Mouse (Mus musculus) urinary bladder, postnatal 25 days (tissue): ENCODE results near the gene Snu13.
A peak's percentile ranks its signal among the peaks of the same experiment; 100 is the strongest.

Experiments
- DNase-seq: peaks from one replicate; pipeline ENCODE4 v3.0.0; 2022; ENCODE audit warnings: low spot score

Snu13 gene

GRCm38 (mm10) chr15:82023965-82024635 is 23.3 kb downstream of the Snu13 start:
- DNase-seq: no peak

GRCm38 (mm10) chr15:82022535-82023088 is 24.8 kb downstream of the Snu13 start:
- no peak for DNase-seq

- DNase-seq: no peak
Observed at GRCm38 (mm10) chr15:82019288-82019687, 28.1 kb downstream of the Snu13 start.

- DNase-seq: no peak
Observed at GRCm38 (mm10) chr15:82017461-82017860, 29.9 kb downstream of the Snu13 start.

GRCm38 (mm10) chr15:82016830-82017229 is 30.6 kb downstream of the Snu13 start:
- no peak for DNase-seq

- peak; percentile 100 for DNase-seq
Observed at GRCm38 (mm10) chr15:82016101-82016808, 31.1 kb downstream of the Snu13 start.

- DNase-seq: peak; percentile 24
Observed at GRCm38 (mm10) chr15:82015392-82016100, 31.9 kb downstream of the Snu13 start.

GRCm38 (mm10) chr15:82014745-82015391 is 32.5 kb downstream of the Snu13 start:
- DNase-seq: no peak

- DNase-seq: no peak
Observed at GRCm38 (mm10) chr15:82011947-82012346, 35.5 kb downstream of the Snu13 start.

GRCm38 (mm10) chr15:82004257-82004656 is 43.1 kb downstream of the Snu13 start:
- DNase-seq: no peak

- DNase-seq: no peak
Observed at GRCm38 (mm10) chr15:81993992-81994391, 53.4 kb downstream of the Snu13 start.

- no peak for DNase-seq
Observed at GRCm38 (mm10) chr15:81990549-81990948, 56.8 kb downstream of the Snu13 start.
